Mouse (Mus musculus) liver, embryonic 12.5 days (tissue): ENCODE measurements at regions not wholly inside any gene's neighbourhood (a gene's known extent, or its start where the extent isn't known, plus 50 kb on each side); places are given as distances from the start of the nearest gene placed in this dataset.

ENCODE experiments used
- ATAC-seq: fragments of 200-750 bp; cut with Nextera tagmentation; 2 replicates; pipeline ENCODE4 v1.8.0; 2017; ENCODE audit warnings: moderate number of reproducible peaks, mild to moderate bottlenecking, moderate library complexity
- H3K27ac ChIP-seq: fragments of 300-500 bp; sonication (generic); 2 replicates; pipeline ENCODE4 v1.5.1; 2016; ENCODE audit warnings: mild to moderate bottlenecking
- H3K27me3 ChIP-seq: fragments of 300-500 bp; sonication (generic); replicated peaks from 2 replicates; pipeline ENCODE4 v1.6.1; 2016; ENCODE audit warnings: mild to moderate bottlenecking, moderate library complexity
- H3K36me3 ChIP-seq: fragments of 300-500 bp; sonication (generic); 2 replicates; pipeline ENCODE4 v1.6.1; 2016; ENCODE audit warnings: mild to moderate bottlenecking, moderate library complexity
- H3K4me1 ChIP-seq: fragments of 300-500 bp; sonication (generic); 2 replicates; pipeline ENCODE4 v1.6.1; 2016
- H3K4me2 ChIP-seq: fragments of 300-500 bp; sonication (generic); 2 replicates; pipeline ENCODE4 v1.6.1; 2016; ENCODE audit warnings: mild to moderate bottlenecking, moderate library complexity
- H3K4me3 ChIP-seq: fragments of 300-500 bp; sonication (generic); 2 replicates; pipeline ENCODE4 v1.5.1; 2016; ENCODE audit warnings: mild to moderate bottlenecking, moderate library complexity
- H3K9ac ChIP-seq: fragments of 300-500 bp; sonication (generic); 2 replicates; pipeline ENCODE4 v1.6.1; 2016; ENCODE audit warnings: mild to moderate bottlenecking, moderate library complexity
- H3K9me3 ChIP-seq: fragments of 300-500 bp; sonication (generic); replicated peaks from 2 replicates; pipeline ENCODE4 v1.6.1; 2016; ENCODE audit warnings: mild to moderate bottlenecking, moderate library complexity
- WGBS: fragments of 180-500 bp; shearing (Covaris S2); methylation state at CpG from one replicate; pipeline ENCODE4 v1.1.7; 2016; ENCODE audit not compliant: insufficient replicate concordance; 5-methylcytosine and 5-hydroxymethylcytosine counted together

DNA sequence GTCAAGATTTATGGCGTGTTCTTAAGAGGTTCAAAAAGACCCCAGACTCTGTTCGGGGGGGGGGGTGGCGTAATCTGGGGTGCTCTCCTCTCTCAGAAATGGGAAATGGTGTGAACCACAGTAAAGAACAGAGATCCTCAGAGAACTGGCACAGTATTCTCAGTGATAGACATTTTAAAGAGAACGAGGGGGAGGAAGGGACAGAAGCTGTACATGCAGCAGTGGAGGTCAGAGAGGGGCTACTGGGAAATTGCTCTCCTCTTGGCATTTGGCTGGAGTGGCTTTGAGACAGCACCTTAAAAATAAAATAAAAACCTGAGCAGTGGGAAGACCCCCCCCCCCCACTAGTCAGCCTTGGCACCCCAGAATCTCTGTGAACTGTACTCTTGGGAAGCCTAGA is 210.6 kb upstream of the Bmp2 start:
- ATAC-seq: no peak
- WGBS: 67% methylated on average over 4 of the region's 4 CpGs

DNA sequence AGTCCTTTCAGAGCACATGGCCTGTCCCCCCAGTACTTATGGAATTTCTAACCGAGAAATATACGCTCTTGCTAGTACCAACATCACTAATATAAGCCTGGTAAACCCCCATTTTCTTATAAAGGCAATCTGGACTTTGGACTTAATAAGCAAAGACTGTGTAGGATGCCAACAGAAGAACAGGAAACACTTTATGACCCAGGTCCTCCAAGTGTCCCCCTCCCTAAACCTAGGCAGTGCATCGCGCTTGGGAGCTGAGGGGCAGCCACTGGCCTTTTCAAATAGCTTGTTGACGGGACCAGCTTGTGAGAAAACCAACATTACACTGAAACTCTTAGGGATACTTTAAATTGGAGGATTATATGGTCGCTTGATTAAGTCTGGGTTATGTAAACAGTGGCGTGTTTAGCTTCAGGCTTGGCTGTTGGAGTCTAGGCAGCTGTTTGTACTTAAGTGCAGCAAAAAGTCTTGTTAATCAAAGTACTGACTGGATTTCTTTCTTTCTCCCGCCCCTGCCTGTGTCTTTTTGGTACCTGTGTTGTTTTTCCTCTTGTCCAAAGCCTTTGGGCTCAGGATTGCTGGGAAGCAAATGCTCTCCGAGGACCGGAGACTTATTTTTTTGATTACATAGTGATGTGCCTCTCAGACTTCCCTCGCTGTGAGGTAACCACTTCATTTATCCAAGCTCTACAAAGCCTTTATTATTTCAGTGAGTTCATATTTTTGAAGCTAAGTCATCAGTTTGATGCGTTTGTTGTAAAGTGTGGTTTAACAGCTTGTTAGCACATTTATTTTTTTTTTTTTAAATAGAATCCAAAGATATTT is 205.8 kb upstream of the Bmp2 start:
- no peak overlapping the region for H3K4me2 ChIP-seq
- no peaks in the 10 kb centered on the region for H3K27me3 ChIP-seq
- ATAC-seq: no peak
- 54% methylated on average over 12 of the region's 12 CpGs for WGBS
- H3K9ac ChIP-seq: no peak overlapping the region
- H3K4me3 ChIP-seq: no peak overlapping the region
- no peaks in the 10 kb centered on the region for H3K9me3 ChIP-seq
- no peaks in the 10 kb centered on the region for H3K36me3 ChIP-seq
- H3K4me1 ChIP-seq: no peaks in the 10 kb centered on the region
- H3K27ac ChIP-seq: no peak overlapping the region

More for the DNA sequence above, 210.6 kb upstream of the Bmp2 start:
- no peak overlapping the region for H3K4me3 ChIP-seq
- no peak overlapping the region for H3K27ac ChIP-seq
- H3K27me3 ChIP-seq: no peaks in the 10 kb centered on the region
- no peaks in the 10 kb centered on the region for H3K4me1 ChIP-seq
- H3K4me2 ChIP-seq: no peak overlapping the region
- no peaks in the 10 kb centered on the region for H3K9me3 ChIP-seq
- H3K9ac ChIP-seq: no peak overlapping the region
- no peaks in the 10 kb centered on the region for H3K36me3 ChIP-seq

DNA sequence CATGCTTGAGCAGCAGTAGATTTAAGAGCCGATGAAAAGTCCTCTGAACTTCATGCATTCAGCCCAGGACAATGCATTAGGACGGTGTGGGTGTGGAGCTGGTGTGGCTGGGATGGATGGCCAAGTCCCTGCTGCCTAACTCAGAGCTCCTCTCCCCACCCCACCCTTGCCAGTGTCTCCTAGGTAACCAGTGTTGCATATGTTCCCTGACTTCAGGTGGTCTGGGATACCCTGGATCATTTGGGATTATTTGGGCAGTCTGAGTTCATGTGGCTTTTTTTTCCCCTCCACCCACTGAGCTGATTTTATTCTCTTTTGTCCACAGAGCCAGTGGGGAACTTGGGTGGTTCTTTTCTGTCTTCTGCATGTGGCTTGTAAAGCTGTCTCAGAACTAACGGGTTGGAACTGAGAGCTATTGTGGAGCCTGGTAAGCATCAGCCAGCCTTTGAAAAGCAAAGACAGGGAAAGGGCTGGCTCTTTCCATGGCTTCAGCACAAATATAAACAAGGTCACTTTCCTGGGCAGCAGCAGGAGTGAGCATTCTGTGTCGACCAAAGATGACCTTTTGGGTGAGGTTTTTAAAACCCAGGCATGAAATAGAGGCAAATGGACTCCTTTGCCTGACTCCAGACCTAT is 205.1 kb upstream of the Bmp2 start:
- H3K27ac ChIP-seq: no peak overlapping the region
- H3K4me1 ChIP-seq: no peaks in the 10 kb centered on the region
- no peaks in the 10 kb centered on the region for H3K36me3 ChIP-seq
- whole genome bisulfite sequencing: 45% methylated on average over 4 of the region's 4 CpGs
- H3K4me3 ChIP-seq: no peak overlapping the region
- ATAC-seq: no peak
- no peak overlapping the region for H3K9ac ChIP-seq
- no peaks in the 10 kb centered on the region for H3K9me3 ChIP-seq
- no peak overlapping the region for H3K4me2 ChIP-seq
- no peaks in the 10 kb centered on the region for H3K27me3 ChIP-seq

DNA sequence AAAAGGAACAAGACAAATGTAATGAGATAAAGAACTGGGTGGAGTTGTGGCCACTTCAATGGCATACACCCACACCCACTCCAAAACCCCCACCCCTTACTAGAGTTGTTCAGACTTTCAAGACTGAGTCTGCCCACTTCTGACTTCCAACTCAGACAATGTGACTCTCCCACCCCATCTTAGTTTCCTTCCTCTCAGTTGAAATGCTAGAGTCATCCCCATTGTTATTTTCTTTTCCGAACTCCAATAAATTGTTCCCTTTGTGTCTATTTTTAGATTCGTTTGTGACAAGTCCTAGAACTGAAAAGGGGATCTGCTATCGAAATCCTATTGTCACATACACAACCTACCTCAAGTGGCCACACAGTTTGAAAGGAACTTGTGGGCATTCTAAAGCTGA is 200.7 kb upstream of the Bmp2 start:
- Histone ChIP-seq H3K27ac (no peak overlapping the region), H3K4me2 (no peak overlapping the region), H3K4me3 (no peak overlapping the region), H3K9ac (no peak overlapping the region), H3K36me3 (no peaks in the 10 kb centered on the region), H3K27me3 (no peaks in the 10 kb centered on the region), H3K4me1 (no peaks in the 10 kb centered on the region), H3K9me3 (no peaks in the 10 kb centered on the region)
- 29% methylated on average over 3 of the region's 3 CpGs for WGBS
- no peak for ATAC-seq

DNA sequence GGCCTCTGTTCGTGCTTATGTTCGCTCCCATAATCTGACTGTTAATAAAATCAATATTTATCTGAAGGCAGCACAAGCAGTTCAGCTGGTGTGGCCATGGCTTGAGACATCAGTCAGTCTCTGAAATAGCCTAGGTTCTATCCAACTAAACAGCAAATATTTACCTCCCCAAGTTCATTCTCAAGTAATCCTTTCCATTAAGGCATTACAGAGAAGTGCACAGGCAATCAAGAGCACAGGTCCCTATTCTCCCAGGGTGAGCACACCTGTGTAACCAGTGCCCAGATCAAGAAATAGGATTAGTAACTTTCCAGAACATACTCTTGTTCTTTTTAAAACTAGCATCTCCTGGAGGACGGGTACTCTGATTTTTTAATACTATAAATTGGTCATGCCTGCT is 199.2 kb upstream of the Bmp2 start:
- no peak overlapping the region for H3K4me3 ChIP-seq
- ATAC-seq: no peak
- no peak overlapping the region for H3K9ac ChIP-seq
- no peak overlapping the region for H3K27ac ChIP-seq
- H3K4me2 ChIP-seq: no peak overlapping the region
- no peaks in the 10 kb centered on the region for H3K36me3 ChIP-seq
- WGBS: 68% methylated on average over 3 of the region's 3 CpGs
- no peaks in the 10 kb centered on the region for H3K27me3 ChIP-seq
- no peaks in the 10 kb centered on the region for H3K9me3 ChIP-seq
- no peaks in the 10 kb centered on the region for H3K4me1 ChIP-seq

DNA sequence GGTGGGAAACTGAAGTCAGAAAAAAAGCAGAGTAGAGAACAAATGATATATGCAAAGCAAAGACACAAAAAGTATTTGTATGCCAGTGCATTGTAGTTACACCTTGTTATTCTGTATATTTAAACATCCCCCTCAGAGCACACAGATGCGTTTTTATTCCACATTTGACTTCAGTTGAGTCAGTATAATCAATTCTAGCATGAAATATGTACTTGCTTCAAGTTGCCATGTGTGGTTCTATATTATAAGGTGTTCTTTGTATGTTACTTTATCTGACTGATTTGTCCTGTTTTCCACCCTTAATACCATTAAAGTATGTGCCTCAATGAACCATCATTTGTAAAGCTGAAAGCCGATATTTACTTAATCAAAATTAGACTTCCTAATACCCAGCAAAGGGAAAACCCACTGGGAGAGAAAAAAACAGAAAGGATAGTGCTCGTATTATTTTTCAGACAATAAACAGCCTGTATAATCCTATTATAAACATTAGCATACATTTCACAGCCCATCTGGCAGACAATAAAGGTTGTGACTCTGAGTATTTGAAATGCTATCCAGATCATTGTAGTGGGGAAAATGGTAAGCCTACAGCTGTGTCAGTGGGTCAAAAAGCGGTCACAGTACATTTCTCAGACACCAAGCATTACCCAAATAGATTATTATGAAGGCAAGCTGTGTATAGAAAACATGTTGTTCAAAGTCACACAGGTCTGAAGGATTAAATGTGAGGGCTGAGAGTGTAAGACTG is 189.1 kb upstream of the Bmp2 start:
- H3K4me2 ChIP-seq: no peak overlapping the region
- H3K9ac ChIP-seq: no peak overlapping the region
- ATAC-seq: no peak
- no peak overlapping the region for H3K27ac ChIP-seq
- H3K9me3 ChIP-seq: no peaks in the 10 kb centered on the region
- no peaks in the 10 kb centered on the region for H3K36me3 ChIP-seq
- H3K27me3 ChIP-seq: 0 out of 2 replicates have a peak, but pooled peaks cover 3% of the 10 kb centered on the region
- no peaks in the 10 kb centered on the region for H3K4me1 ChIP-seq
- 59% methylated on average over 4 of the region's 4 CpGs for WGBS
- H3K4me3 ChIP-seq: no peak overlapping the region

DNA sequence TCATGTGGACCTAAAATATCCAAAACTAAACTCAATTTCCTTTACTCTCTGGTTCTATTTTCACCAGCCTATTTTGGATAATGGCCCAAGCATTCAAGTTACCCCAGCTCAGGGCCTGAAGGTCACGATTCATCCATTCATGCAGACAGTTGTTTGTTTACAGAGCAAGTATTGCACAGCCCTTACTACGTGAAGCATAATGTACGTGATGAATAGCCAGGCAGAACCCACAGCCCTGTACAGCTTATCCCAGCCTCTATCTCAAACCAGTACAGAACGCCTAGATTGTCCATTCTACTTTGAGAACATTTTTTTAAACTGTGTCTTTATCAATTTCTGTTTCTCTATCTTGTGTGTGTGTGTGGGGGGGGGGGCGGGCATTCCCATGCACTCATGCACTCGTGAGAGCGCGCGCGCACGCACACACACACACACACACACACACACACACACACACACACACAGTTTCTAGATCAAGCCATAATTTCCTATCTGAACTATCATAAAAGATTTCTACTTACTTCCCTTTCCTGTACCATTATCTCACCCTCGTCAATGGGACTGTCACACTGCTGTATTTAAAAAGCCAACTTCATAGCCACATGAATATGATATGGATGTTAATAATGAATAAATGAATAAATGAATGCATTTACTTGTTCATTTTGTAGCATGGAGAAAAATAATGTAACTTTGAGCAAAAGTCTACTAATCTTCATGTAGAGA is 180.3 kb upstream of the Bmp2 start:
- ATAC-seq: no peak
- WGBS: 72% methylated on average over 9 of the region's 12 CpGs

DNA sequence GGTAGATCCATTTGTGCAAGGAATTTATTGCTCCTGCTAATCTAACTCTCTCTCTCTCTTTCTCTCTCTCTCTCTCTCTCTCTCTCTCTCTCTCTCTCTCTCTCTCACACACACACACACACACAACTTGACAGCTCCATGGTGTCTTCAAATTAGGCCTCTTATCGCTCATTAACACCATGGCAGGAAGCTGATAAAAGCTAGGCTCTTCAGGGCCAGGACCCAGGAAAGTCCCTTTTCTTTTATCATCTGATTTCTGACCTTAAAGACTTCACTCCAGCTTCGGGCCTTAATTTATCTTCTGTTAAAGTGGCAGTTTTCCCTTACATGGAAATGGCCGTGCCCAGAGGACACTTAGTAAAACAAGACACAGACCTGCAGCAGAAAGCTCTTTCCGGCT is 178.4 kb upstream of the Bmp2 start:
- H3K4me3 ChIP-seq: no peak overlapping the region
- no peaks in the 10 kb centered on the region for H3K9me3 ChIP-seq
- peak overlapping the region; percentile 36; the same call in 1 of the 2 replicates for H3K27ac ChIP-seq
- H3K4me2 ChIP-seq: peak overlapping the region; percentile 27; the same call in 1 of the 2 replicates
- ATAC-seq: peak; percentile 93
- H3K36me3 ChIP-seq: no peaks in the 10 kb centered on the region
- 0 out of 2 replicates have a peak overlapping the region, but pooled peaks have one; percentile 22 for H3K9ac ChIP-seq
- H3K4me1 ChIP-seq: peaks cover 21% of the 10 kb centered on the region
- 15% methylated on average over 4 of the region's 4 CpGs for WGBS
- H3K27me3 ChIP-seq: no peaks in the 10 kb centered on the region

More for the DNA sequence above, 180.3 kb upstream of the Bmp2 start:
- Histone ChIP-seq H3K27ac (no peak overlapping the region), H3K4me1 (peaks cover 21% of the 10 kb centered on the region), H3K9me3 (no peaks in the 10 kb centered on the region), H3K4me3 (no peak overlapping the region), H3K9ac (no peak overlapping the region), H3K27me3 (no peaks in the 10 kb centered on the region), H3K36me3 (no peaks in the 10 kb centered on the region), H3K4me2 (no peak overlapping the region)

DNA sequence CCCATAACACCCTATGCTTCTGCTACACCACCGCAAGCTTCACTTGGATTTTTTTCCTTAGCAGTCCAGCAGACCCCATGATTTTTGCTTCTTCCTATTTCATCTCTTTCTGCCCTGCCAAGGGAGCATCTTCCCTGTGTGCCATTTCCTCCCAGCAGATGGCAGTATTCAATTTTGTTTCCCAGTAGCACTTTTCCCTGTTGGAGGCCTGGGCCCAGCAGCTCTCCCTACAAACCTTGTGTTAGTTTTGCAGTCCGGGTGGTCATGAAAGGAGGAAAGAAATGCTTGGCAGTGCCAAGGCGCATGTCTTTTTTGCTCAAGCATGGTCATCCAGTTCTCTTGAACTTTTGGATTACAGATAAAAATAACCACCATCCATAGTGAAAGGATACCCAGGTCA is 170.9 kb upstream of the Bmp2 start:
- Histone ChIP-seq H3K27me3 (no peaks in the 10 kb centered on the region), H3K36me3 (no peaks in the 10 kb centered on the region), H3K4me3 (no peak overlapping the region), H3K27ac (no peak overlapping the region), H3K9me3 (no peaks in the 10 kb centered on the region), H3K4me1 (no peaks in the 10 kb centered on the region), H3K9ac (no peak overlapping the region), H3K4me2 (no peak overlapping the region)
- ATAC-seq: 0 out of 2 replicates have a peak, but pooled peaks have one; percentile 41
- 39% methylated on average over 3 of the region's 3 CpGs for WGBS

DNA sequence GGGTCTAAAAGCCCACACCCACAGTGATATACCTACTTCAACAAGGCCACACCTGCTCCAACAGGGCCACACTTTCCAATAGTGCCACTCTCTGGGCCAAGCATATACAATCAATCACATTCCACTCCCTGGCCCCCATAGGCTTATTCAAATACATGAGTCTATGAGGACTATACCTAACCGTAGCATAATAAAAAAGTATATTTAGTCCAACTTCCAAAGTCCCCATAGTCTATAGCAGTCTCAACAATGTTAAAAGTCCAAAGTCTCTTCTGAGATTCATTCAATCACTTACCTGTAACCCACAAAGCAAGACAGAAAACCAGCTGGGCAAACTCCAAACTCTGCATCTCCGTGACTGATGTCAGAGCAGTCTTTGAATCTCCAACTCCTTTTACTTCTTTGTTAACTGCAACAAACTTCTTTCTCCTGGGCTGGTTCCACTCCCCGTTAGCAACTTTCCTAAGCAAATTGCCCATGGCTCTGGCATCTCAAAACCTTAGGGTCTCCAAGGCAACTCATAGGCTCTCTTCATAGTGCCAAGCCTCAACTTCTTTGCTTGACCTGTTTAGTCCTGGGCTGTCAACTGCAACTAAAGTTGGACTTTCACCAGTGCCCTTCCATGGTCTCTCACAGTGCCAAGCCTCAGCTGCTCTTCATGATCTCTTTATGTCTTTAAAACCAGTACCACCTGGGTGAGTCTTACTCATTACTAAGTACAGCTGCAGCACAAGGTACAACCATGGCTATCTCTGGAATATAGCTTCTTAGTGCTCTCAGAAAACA is 168.6 kb upstream of the Bmp2 start:
- Histone ChIP-seq H3K27me3 (no peaks in the 10 kb centered on the region), H3K4me3 (no peak overlapping the region), H3K4me2 (no peak overlapping the region), H3K27ac (no peak overlapping the region), H3K9me3 (no peaks in the 10 kb centered on the region), H3K36me3 (no peaks in the 10 kb centered on the region), H3K9ac (no peak overlapping the region), H3K4me1 (no peaks in the 10 kb centered on the region)
- WGBS: 75% methylated on average over 3 of the region's 3 CpGs
- no peak for ATAC-seq

DNA sequence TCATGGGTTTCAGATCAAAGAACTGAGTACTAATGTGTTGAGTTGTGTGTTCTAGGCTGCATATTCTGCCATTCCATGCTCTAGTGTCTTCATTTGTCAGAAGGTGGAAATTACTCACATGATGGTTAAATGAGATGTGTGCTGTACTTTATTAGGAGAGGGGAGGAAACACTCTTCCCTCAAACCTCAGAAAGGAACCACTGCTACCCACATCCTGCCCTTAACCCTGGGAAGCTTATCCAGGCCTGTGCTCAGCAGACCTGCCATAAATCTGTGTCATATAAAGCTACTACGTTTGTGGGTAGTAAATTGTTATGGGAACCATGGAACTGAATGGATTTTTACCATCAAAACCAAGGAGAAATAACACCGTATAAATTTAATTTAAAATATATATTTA is 166.7 kb upstream of the Bmp2 start:
- Histone ChIP-seq H3K4me2 (no peak overlapping the region), H3K9ac (no peak overlapping the region), H3K4me3 (no peak overlapping the region), H3K27ac (no peak overlapping the region), H3K4me1 (no peaks in the 10 kb centered on the region), H3K27me3 (no peaks in the 10 kb centered on the region), H3K9me3 (no peaks in the 10 kb centered on the region), H3K36me3 (no peaks in the 10 kb centered on the region)
- 41% methylated on average over 2 of the region's 2 CpGs for WGBS
- ATAC-seq: no peak
